Mouse (Mus musculus): ENCODE data around the gene Fam53b.

Gene Fam53b

DNA sequence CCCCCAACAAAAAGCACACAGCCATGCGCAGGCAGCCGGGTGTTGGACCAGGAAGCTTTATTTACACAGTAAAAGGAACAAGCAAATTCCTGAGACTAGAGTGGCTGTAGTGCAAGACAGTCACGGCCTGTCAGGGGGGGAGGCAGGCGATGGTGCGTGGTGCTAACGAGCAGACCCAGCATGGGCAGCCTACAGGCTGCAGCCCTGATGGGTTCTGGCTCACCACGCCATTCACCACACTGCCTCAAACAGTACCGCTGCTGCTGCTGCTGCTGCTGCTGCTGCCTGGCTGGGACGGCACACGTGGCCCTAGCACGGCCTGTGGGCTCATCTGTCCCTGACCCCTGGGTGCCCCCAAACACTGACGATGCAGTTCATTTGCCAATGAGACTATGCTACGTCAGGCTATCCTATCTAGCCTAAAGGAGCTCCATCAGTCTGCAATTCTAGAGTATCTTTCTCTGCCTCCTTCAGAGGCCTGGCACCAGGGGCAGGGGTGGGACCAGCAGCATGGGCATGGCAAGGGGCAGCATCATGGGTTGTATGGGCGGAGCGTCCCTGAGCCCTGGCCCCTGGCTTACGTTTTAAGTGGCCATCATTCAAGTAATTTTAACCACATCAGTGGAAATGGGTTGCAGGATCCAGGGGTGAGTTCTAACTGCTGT, 101.5 kb downstream of the Fam53b start:
- no peak for DNase-seq (ENCODE audit: low read depth, low spot score)

DNA sequence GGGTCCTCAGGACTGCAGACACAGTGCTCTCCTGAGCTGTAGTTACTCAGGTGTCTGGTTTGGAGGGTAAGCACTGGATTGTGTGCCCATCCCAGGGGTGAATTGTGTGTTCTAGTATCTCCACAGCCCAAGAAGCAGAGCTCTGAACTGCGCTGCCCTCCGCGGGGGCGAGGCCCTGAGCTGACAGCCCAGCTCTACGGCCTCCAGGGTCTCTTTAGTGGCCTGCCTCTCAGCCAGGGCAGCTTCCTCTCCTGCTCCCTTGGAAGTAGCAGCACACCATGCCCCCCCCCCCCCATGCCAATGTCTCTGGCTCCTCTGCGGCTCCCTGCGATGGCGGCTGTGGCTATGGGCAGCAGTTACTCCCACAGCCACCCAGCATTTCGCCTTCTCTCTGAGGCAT, 102.1 kb downstream of the Fam53b start:
- no peak for DNase-seq (ENCODE audit: low read depth, low spot score)

DNA sequence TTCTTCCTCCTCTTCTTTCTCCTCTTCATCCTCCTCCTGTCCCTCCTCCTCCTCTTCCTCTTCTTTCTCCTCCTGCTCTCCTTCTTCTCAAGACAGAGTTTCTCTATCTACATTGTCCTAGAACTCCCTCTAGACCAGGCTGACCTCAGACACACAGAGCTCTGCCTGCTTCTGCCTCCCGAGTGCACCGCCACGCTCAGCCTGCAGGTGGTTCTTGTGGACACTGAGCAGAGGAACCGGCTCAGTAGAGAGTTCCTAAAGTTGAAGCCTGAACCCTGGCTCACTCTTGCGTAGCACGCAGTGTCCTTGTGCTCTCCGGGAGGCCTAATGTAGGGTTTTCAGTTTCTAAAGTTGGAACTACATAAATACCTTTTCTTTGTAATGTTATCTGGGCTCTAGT, 108.6 kb downstream of the Fam53b start:
- DNase-seq (ENCODE audit: low read depth, low spot score): no peak

DNA sequence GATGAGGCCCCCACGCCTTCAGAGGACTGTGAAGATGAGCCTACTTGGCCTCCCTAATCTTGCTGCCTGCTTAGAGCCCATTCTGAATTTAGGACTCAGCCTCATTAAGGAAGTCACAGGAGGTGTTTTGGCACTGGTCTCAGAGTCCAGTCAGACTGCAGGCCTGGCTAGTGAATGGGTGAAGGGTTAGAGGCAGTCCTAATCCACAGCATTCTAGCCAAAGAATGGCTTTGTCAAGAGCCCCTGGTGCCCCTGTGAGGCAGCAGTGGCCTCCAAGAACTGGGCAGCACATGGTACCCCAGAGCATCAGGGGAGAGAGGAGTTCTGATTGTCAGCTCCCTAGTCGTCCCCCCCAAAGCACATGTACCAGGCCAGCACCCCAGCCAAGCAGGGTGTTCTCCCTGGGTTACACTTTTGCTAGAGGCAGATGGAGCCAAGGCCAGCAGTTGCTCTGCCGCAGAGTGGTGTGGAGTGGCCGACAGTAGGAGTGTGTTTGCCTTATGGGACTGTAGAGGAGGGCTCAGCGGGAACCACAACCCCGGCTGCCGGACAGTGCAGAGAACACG, 109.3 kb downstream of the Fam53b start:
- no peak for DNase-seq (ENCODE audit: low read depth, low spot score)

DNA sequence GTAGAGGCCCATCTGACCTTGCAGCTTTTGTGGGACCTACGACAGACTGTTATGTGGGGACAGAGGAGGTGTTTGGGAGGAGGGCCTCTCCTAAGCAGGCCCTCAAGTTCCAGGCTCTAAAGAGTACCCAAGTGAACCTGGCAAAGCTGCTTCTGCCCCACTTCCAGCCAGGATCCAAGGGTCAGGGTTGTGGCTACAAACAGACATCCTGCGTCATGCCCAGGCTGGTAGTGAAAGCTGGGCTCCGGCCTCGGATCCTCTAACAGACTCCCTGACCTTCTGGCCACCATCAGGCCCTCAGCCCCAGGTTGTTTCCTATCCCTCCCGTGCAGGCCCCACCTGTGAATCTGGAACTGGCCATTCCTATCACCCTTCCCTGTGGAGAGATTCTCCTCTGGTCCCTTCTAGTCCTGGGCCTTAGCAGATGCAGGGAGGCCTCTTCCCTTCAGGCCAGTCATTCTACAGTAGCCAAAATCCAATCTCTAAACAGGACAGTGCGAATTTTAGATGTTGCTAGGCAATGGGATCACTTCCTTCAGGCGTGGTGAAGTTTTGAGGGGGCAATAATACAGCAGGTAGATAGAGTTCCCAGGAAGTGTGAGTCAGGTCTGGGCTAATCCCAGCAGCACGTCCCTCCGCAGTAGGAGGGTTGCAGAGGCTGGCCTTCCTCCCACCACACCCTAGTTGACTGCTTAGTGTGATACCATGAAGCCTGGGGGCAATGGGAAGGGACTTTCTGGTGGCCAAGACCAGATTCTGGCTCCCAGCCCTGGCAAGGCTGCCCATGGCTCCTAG, 110.0 kb downstream of the Fam53b start:
- DNase-seq (ENCODE audit: low read depth, low spot score): no peak

DNA sequence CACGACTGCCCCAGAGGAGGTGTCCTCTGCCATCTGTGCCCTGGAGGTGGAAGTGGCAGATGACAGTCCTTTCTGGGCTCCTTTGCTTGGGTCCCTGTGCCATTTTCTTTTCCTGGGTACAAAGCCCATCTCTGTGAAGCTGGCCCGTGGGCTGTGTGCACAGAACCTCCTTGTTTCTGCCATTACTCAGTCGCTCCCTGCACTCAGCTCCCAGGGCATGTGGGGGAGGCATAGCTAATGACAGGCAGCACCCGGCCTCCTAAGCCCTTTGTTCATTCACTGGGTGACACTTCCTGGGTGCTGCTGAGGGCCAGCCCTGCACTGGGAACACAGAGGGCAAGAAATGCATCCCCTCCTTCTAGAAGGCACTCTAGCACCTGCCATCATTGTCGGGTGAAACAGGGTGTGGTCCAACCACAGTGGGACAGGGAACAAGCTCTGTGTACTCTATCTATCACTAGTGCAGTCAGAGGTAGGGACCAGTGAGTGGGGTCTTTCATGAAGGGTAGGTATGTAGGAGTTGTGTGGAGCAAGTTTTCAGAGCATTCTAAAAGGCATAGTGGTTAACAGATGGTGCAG, 111.1 kb downstream of the Fam53b start:
- DNase-seq (ENCODE audit: low read depth, low spot score): no peak

DNA sequence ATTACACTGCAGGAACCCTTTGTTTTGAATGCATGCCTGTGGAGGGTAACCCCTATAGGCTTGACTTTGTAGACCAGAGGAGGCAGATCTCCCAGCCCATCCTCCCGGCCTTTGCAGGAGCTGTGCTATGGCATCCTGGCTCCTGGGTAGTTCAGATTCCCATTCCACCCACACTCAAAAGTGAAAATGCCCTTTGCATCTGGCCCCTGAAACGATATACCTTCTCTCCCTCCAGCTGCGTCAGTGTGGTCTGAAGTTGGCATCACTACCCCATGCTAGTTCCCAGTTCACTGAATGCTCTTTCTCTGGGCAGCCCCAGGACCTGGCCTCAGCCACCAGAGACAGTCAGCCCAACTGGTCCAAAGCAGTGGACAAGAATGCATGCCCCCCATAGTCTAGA, 111.7 kb downstream of the Fam53b start:
- DNase-seq (ENCODE audit: low read depth, low spot score): no peak

DNA sequence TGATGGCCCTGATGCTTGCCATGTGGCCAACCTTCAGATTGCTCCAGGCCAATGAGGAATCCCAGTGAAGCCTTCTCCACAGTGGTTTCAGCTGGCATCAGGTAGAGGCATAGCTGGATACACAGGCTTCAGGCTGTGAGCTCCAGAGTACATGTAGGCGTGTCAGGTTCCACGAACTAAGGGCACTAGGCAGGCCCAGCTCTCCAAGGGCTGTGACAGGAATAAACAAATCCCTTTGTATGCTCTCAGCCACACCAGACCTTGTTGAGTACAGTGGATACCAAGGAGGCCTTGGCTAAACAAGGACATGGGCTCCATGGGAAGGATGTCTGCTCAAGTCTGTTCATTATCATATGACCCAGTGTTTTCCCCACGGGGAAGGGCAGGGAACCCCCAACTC, 112.3 kb downstream of the Fam53b start:
- no peak for DNase-seq (ENCODE audit: low read depth, low spot score)

DNA sequence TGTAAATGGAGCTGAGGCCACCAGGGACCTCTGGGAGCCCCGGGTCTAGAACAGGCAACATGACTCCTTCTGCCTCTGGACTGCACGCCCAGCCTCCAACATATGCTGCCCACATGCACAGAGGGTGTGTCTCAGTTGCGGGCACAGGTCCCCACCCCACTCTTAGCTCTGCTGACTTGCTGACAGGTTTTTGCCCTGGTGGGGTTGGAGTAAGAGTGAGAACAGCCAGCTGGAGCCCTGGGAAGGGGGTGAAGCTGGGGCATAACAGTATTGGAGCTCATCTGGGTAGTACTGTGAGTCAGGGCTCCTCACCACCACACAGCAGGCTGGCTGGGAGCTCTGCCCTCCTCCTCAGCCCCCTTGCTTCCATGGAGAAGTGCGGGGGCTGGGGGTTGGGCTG, 113.6 kb downstream of the Fam53b start:
- no peak for DNase-seq (ENCODE audit: low read depth, low spot score)

DNA sequence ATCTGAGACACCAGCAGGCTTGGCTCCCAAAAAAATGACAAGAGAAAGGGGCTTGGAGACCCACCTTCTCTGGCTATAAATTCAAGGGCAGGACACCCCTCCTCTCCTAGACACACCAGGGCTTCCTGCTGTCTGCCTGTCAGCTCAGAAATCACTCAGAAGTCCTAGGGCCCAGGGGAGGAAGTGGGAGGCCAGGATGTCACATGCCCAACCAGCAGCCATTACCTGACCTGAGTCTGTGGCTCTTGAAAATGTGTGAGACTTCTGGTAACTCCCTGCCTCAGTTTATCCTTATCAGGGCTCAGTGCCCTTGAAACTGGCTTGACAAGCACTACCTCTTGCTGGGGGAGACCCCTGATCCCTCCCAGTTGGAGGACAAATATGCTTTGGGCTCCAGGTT, 114.0 kb downstream of the Fam53b start:
- no peak for DNase-seq (ENCODE audit: low read depth, low spot score)

DNA sequence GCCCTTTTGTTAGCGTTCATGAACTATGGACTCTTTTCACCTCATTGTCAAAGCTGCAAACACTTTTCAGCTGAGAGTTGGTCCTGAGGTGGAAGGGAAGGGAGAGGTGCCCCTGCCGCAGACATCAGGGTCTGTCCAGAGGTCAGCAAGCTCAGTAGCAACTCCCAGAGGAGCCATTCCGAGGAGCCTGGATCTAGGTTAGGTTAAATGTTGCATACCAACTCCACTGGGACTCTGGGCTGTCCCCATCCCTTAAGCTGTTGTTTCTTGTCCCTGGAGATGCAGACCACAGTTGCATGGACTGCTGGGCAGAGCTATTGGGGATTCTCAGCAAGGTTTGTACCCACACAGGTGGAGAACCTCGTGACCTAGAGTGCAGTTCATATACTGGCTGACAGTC, 114.5 kb downstream of the Fam53b start:
- no peak for DNase-seq (ENCODE audit: low read depth, low spot score)

DNA sequence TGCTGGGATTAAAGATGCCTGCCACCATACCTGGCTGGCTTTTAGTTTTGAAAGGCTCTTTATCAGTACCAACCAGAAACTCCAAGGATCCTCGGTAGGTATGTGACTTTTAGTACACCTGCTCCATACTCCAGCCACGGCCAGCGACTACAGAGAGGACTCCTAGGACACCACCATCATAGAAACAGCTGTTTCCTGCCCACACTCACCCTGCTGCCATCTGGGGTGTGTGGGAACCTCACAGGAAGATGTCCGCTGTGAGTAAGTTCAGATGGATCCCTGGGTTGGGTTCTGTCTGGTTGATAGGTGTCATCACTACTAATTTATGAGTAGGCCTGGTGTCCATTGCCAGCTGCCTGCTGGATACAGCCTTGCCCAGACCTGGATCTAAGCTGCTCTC, 114.9 kb downstream of the Fam53b start:
- no peak for DNase-seq (ENCODE audit: low read depth, low spot score)

DNA sequence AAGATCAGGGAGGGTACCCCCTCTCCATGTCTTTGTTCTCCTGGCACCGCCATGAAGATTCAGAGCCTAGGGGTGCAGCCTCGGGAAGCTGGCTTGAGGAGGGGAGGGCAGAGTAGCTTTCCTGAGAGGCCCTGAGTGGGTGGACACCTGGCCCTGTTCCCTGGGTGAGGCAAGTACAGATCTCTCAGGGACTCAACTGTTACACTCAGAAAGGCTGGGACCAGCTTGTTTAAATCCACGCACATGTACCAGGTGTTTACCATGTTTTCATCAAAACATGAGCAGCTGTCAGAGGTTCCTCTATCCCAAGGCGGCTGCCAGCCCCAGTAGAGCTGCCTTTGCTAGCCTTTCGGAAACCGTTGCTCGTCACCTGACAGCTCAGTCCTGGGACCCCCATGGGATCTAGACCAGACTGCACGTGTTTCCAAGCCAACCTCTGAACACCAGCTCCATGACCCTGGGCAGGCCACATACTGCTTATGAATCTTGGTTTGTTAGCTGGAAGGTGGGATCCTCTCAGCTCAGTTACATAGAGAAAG, 116.4 kb downstream of the Fam53b start:
- no peak for DNase-seq (ENCODE audit: low read depth, low spot score)

DNA sequence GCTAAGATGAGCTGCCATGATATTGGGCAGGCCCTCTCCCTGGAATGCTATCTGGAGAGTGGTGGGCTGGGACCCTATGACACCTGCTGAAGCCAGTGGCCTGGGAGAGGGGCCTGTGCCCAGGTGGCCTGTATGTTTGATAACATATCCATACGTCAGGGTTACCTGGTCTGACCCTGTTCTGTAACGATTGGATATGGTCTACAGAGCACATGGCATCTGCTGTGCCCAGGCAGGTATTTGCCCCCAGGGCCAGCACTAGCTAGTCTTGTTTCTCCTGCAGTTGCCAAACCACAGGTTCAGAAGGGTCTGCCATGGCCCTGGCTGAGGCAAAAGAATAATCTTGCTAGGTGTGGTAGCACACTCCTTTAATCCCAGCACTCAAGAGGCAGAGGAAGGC, 120.1 kb downstream of the Fam53b start:
- DNase-seq (ENCODE audit: low read depth, low spot score): no peak

DNA sequence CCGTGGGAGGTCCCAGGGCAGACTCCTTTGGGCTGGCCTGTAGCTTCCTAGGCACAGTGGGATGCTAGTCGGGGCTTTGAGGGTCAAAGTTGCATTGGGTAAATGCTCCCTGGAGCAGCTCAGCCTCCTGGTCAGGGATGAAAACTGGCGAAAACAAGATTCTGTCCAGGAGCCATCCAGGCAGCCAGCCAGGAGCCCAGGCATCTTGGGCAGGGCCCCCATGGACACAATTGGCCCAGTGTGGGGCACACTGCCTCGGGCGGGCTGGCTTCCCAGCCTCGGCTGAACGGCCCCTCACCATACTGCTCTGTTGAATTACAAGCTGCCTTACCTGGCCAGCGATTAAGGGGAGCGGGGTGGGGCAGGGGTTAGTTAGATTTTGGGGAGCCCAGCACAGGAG, 121.0 kb downstream of the Fam53b start:
- no peak for DNase-seq (ENCODE audit: low read depth, low spot score)

DNA sequence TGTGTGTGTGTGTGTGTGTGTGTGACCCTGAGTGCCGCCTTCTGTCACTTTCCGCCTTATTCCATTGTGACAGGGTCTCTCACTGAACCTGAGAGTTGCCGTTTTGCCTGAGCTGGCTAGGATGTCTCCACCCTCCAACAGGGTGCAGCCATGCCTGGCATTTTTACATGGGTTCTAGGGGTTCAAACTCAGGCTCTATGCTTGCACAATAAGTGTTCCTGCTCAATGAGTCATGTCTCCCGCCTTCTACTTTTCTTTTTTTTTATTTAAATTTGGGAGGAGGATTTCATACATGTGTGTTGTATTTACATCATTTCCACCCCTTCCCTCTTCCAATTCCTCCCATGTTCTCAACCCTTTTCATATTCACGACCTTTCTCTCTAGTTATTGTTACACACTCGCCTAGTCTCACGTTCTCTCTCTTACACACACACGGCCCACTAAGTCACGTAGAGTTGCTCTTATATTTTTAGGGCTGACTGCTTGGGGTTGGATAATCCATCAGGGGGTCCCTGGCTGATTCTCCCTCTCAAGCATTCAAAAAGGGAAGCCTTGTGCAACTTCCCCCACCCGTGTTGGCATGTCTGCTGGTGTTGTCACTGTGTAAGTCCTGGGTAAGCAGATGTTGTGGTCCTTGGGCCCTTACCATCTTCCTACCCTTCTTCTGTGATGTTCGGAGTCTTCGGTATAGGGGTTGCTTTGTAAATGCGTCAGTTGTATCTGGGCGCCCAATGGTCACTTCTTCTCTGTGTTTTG, 122.8 kb downstream of the Fam53b start:
- no peak for DNase-seq (ENCODE audit: low read depth, low spot score)

DNA sequence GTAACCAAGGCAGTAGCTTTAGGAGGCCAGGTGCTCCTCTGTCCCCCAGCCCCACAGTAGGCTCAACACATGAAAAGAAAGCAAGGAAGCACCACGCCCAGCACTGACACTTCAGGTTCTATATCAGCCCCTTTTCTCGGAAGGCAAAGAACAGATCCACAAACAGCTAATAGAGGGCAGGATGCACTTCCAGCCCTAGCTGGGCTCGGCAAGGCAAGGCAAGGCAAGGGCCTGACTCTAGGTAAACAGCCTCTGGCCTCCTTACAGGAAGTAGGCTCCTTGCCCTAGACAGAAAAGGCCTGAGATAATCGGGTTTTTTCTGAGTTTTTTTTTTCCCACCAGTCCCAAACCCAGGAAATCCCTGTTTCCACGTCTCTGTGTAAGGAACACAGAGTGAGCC, 124.0 kb downstream of the Fam53b start:
- DNase-seq (ENCODE audit: low read depth, low spot score): no peak

DNA sequence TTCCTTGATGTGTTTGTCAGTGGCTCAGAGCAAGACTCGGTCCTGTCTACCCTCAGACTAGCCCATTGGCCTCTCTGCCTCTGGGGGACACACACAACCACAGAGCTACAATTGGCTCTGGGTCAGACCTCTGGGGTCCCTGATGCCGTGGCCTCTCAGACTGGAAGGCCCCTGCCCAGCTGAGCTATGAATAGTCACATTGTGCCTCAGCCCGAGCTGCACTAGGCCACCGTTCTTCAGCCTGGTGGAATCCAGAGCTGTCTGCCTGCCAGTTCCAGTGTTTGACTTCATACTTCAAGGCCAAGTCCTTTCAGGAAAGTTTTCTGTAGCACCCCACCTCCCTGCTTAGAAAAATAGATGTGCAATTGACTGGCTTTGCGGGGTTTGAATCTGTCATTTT, 125.0 kb downstream of the Fam53b start:
- DNase-seq (ENCODE audit: low read depth, low spot score): no peak

DNA sequence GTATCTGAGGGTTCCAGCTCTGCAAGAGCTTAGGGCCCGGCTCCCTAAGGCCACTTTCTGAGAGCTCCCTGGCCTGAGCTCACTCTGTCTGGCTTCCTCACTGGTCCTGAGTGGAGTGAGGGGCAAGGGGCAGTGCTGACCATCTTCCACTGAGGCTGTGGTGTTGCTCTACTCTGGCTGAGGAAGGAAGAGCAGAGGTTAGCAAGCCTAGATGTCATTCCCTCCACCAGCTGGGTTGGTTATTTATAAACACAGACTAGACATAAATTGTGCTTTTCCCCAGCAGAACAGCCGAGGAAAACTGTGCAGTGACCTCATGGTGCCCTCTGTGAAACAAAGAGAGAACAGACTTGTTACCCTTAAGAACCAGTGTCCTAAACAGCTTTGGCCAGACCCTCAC, 125.8 kb downstream of the Fam53b start:
- DNase-seq (ENCODE audit: low read depth, low spot score): no peak

DNA sequence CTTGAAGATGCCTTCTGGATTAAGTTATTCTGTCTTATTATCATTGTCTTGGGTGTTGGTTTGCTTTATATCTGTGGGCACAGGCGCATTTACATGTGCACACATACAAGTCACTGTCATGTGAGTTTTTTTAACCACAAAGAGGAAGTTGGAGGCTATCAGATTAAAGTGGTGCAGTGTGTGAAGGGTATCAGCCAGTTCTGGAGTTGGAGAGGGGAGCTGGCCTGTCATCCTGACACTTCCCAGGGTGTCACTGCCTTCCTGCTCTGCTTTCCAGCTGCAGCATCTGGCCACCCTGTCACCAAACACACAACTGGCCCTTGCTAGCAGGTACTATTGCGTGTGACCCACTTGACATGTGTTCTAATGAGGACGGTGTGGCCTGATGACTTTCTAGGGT, 127.2 kb downstream of the Fam53b start:
- no peak for DNase-seq (ENCODE audit: low read depth, low spot score)

DNA sequence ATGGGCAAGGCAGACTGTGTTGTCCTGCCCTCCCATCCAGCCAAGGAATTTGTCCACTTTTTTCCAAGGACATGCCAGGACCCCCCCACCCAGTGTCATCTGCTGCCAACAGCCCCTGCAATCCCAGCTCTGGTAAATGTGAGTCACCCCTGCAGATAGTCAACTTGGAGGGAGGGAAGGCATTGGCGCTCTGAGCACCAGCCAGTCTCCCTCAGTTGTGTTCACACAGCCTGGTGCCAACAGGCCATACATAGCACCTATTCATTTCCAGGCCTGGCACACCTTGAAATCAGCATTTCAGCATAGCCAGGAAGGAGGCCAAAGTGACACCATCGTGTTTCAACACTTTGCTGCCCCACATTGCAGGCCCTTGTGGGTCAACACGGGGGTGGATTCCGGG, 129.8 kb downstream of the Fam53b start:
- DNase-seq (ENCODE audit: low read depth, low spot score): no peak

DNA sequence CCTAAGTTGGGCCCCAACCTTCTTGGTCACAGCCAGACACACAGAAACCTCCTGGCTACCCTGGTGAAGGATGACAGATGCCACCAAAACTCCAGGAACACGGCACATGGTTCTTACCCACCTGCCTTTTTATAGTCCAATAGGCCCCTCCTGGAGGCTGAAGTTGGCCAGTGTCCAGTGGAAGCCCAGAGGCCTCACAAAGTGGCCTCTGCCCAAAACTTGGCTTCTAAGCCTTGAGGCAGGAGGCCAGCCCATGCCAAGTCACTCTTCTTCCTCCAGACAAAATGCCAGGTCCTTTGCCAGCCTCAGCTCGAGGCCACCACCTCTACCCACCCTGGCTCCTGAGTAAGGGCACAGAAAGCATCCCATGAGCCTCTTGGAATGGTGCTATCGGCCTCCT, 130.8 kb downstream of the Fam53b start:
- no peak for DNase-seq (ENCODE audit: low read depth, low spot score)

All from c-Kit-negative CD71-positive TER-119-positive erythroid progenitor cells, embryonic 14.5 days (primary cell).